Mouse (Mus musculus): ENCODE results near the gene Rere. TPM values are rescaled to one million over a fixed set of nuclear protein-coding genes. Genes with fewer than 3 reads are reported as not detected.
A peak's percentile ranks its signal among the peaks of the same experiment; 100 is the strongest.

The Rere gene
- polyA plus RNA-seq, 1 experiment from 2014 or later = 16.0 TPM

GRCm38 (mm10) chr4:150307226-150307625 is 25.8 kb downstream of the Rere start:
- WGBS = 71% methylated on average over 1 of the region's 1 CpGs
- ATAC-seq (no peak), DNase-seq (ENCODE audit: low spot score) (no peak)
- 0 out of 2 replicates have a peak, but pooled peaks cover 7% of the 10 kb centered on the region for H3K4me1 ChIP-seq (ENCODE audit: insufficient read depth, low read depth, low read length)
- H3K27me3 ChIP-seq (replicated peaks; ENCODE audit: insufficient read depth, low read length) = no peaks in the 10 kb centered on the region
- TF ChIP-seq CTCF (IDR thresholded peaks at IDR 0.05) = no peak
- no peak for TF ChIP-seq EP300 (IDR thresholded peaks at IDR 0.05)
- H3K27ac ChIP-seq (ENCODE audit: low read length) = no peak overlapping the region
- H3K36me3 ChIP-seq (ENCODE audit: insufficient read depth, low read length) = no peaks in the 10 kb centered on the region
- H3K9ac ChIP-seq (replicated peaks; ENCODE audit: low read depth) = no peak overlapping the region
- H3K9me3 ChIP-seq (ENCODE audit: low read length) = no peaks in the 10 kb centered on the region
- H3K4me3 ChIP-seq (ENCODE audit: low read depth, low read length) = no peak overlapping the region
- no peak overlapping the region for H3K4me2 ChIP-seq (replicated peaks; ENCODE audit: low read depth, low read length)

DNA sequence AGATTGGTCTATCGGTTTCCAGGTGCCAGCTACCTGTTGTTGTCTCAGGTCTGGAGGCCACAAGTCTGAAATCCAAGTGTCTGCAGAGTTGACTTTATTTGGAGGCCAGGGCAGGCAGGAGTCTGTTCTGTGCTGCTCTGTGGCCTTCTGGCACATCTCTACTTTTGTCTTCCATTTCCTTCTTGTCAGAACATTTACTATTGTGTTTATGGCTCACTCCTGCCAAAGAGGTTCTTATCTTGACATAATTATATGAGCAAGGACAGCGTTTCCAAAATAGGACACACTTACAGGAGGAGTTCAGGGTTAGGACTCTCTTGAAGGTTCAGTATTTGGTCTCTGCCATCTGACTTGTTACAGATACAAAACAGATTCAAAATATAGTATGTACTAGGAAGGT is 30.0 kb downstream of the Rere start:
- no peak overlapping the region for H3K27ac ChIP-seq (ENCODE audit: low read length)
- no peak overlapping the region for H3K9ac ChIP-seq (replicated peaks; ENCODE audit: low read depth)
- H3K4me3 ChIP-seq (ENCODE audit: low read depth, low read length) = no peak overlapping the region
- H3K9me3 ChIP-seq (ENCODE audit: low read length) = no peaks in the 10 kb centered on the region
- no peaks in the 10 kb centered on the region for H3K36me3 ChIP-seq (ENCODE audit: insufficient read depth, low read length)
- DNase-seq (ENCODE audit: low spot score) = peak; percentile 24
- TF ChIP-seq EP300 (IDR thresholded peaks at IDR 0.05) = no peak
- no peak for TF ChIP-seq CTCF (IDR thresholded peaks at IDR 0.05)
- H3K4me2 ChIP-seq (replicated peaks; ENCODE audit: low read depth, low read length) = no peak overlapping the region
- ATAC-seq = no peak
- WGBS = 60% methylated on average over 2 of the region's 2 CpGs
- H3K4me1 ChIP-seq (ENCODE audit: insufficient read depth, low read depth, low read length) = 0 out of 2 replicates have a peak, but pooled peaks cover 10% of the 10 kb centered on the region
- no peaks in the 10 kb centered on the region for H3K27me3 ChIP-seq (replicated peaks; ENCODE audit: insufficient read depth, low read length)

DNA sequence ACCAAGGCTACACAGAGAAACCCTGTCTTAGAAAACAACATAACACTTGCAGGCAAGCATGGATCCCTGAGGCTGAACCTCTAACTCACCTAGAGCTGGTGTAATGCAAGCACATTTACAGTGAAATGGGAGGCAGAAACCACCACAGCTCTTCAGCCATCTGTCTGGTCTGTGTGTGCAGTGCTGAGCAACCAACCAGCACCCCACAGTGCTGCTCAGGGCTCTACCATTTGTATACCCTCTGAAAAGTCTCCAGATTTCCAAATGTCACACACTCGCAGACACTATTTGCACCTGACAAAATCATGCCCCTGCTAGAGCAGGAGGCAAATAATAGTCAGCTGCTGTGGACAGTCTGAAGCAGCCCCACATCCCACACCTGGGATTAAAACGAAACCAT is 31.2 kb downstream of the Rere start:
- H3K4me2 ChIP-seq (replicated peaks; ENCODE audit: low read depth, low read length) = no peak overlapping the region
- H3K4me1 ChIP-seq (ENCODE audit: insufficient read depth, low read depth, low read length) = 0 out of 2 replicates have a peak, but pooled peaks cover 10% of the 10 kb centered on the region
- no peak for DNase-seq (ENCODE audit: low spot score)
- no peak for ATAC-seq
- H3K9ac ChIP-seq (replicated peaks; ENCODE audit: low read depth) = no peak overlapping the region
- no peak for TF ChIP-seq EP300 (IDR thresholded peaks at IDR 0.05)
- no peak for TF ChIP-seq CTCF (IDR thresholded peaks at IDR 0.05)
- no peak overlapping the region for H3K4me3 ChIP-seq (ENCODE audit: low read depth, low read length)
- no peaks in the 10 kb centered on the region for H3K9me3 ChIP-seq (ENCODE audit: low read length)
- H3K36me3 ChIP-seq (ENCODE audit: insufficient read depth, low read length) = no peaks in the 10 kb centered on the region
- H3K27ac ChIP-seq (ENCODE audit: low read length) = no peak overlapping the region
- WGBS = 91% methylated on average over 2 of the region's 2 CpGs
- no peaks in the 10 kb centered on the region for H3K27me3 ChIP-seq (replicated peaks; ENCODE audit: insufficient read depth, low read length)

GRCm38 (mm10) chr4:150315301-150315700 is 33.9 kb downstream of the Rere start:
- no peak overlapping the region for H3K27ac ChIP-seq (ENCODE audit: low read length)
- 0 out of 2 replicates have a peak, but pooled peaks cover 10% of the 10 kb centered on the region for H3K4me1 ChIP-seq (ENCODE audit: insufficient read depth, low read depth, low read length)
- H3K4me2 ChIP-seq (replicated peaks; ENCODE audit: low read depth, low read length) = no peak overlapping the region
- WGBS = 94% methylated on average over 19 of the region's 19 CpGs
- H3K9me3 ChIP-seq (ENCODE audit: low read length) = no peaks in the 10 kb centered on the region
- H3K4me3 ChIP-seq (ENCODE audit: low read depth, low read length) = no peak overlapping the region
- no peaks in the 10 kb centered on the region for H3K36me3 ChIP-seq (ENCODE audit: insufficient read depth, low read length)
- ATAC-seq = no peak
- H3K27me3 ChIP-seq (replicated peaks; ENCODE audit: insufficient read depth, low read length) = no peaks in the 10 kb centered on the region
- no peak for TF ChIP-seq EP300 (IDR thresholded peaks at IDR 0.05)
- no peak for TF ChIP-seq CTCF (IDR thresholded peaks at IDR 0.05)
- DNase-seq (ENCODE audit: low spot score) = no peak
- no peak overlapping the region for H3K9ac ChIP-seq (replicated peaks; ENCODE audit: low read depth)

DNA sequence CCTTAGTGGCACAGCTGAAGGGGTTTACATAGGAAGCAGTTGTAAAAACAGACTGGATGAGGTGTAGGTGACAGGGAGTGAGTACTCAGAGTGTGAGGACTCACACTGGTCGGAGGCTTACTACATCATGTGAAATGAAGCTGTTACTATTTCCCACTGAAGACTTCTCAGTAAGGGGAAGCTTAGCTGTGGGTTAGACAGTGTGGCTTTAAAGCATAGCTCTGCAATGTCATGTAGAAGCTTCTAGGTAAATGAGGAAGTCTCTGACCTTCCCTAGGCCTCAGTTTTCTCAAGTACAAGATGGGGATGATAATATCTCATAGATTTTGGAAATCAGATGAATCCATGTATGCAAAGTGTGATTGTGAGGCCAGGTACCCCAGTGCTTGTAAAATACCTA is 35.1 kb downstream of the Rere start:
- Histone ChIP-seq H3K9me3 (ENCODE audit: low read length) (no peaks in the 10 kb centered on the region), H3K4me2 (replicated peaks; ENCODE audit: low read depth, low read length) (no peak overlapping the region), H3K9ac (replicated peaks; ENCODE audit: low read depth) (no peak overlapping the region), H3K4me1 (ENCODE audit: insufficient read depth, low read depth, low read length) (0 out of 2 replicates have a peak, but pooled peaks cover 6% of the 10 kb centered on the region), H3K27me3 (replicated peaks; ENCODE audit: insufficient read depth, low read length) (no peaks in the 10 kb centered on the region), H3K36me3 (ENCODE audit: insufficient read depth, low read length) (no peaks in the 10 kb centered on the region), H3K4me3 (ENCODE audit: low read depth, low read length) (no peak overlapping the region), H3K27ac (ENCODE audit: low read length) (no peak overlapping the region)
- TF ChIP-seq EP300 (IDR thresholded peaks at IDR 0.05) = no peak
- no peak for TF ChIP-seq CTCF (IDR thresholded peaks at IDR 0.05)
- no peak for ATAC-seq
- 35% methylated on average over 1 of the region's 1 CpGs for WGBS
- DNase-seq (ENCODE audit: low spot score) = no peak

DNA sequence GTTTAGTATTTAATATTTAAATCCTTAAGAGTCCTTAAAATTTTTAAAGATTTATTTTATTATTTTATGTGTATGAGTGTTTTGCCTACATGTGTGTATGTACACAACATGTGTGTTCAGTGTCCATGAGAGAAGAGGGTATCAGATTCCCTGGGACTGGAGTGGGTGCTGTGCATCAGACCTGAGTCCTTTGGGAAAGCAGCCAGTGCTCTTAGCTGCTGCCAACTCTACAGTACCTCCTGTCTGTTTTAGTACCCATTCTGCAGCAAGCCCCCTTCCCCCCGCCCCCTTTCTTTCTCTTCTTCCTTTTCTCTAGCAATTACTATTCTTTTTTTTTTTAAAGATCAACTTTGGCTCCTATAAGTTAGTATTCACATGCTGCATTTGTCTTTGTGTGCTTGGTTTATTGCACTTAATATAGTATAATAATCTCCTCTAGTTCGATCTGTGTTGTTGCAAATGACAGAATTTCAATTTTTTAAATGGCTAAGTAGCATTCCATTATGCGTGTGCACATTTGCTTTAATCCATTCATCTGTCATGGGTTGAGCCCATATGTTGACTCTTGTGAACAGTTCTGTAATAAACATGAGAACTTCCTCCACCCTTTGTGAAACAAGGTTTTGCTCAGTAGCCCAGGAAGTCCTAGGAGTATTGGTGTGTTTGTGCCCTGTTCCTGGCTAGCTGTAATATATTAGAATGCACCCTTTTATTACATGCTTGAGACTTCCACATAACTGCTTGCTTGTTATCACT is 43.8 kb downstream of the Rere start:
- H3K36me3 ChIP-seq (ENCODE audit: insufficient read depth, low read length) = no peaks in the 10 kb centered on the region
- H3K9ac ChIP-seq (replicated peaks; ENCODE audit: low read depth) = no peak overlapping the region
- no peak for ATAC-seq
- no peaks in the 10 kb centered on the region for H3K4me1 ChIP-seq (ENCODE audit: insufficient read depth, low read depth, low read length)
- TF ChIP-seq EP300 (IDR thresholded peaks at IDR 0.05) = no peak
- no peak for TF ChIP-seq CTCF (IDR thresholded peaks at IDR 0.05)
- no peak overlapping the region for H3K27ac ChIP-seq (ENCODE audit: low read length)
- H3K4me3 ChIP-seq (ENCODE audit: low read depth, low read length) = no peak overlapping the region
- WGBS = 64% methylated on average over 3 of the region's 3 CpGs
- no peaks in the 10 kb centered on the region for H3K9me3 ChIP-seq (ENCODE audit: low read length)
- H3K4me2 ChIP-seq (replicated peaks; ENCODE audit: low read depth, low read length) = no peak overlapping the region
- no peak for DNase-seq (ENCODE audit: low spot score)
- no peaks in the 10 kb centered on the region for H3K27me3 ChIP-seq (replicated peaks; ENCODE audit: insufficient read depth, low read length)

Measured in lung, postnatal 0 days (tissue).